Mouse (Mus musculus): ENCODE results near the gene Zranb3.

- TF ChIP-seq CTCF (IDR thresholded peaks at IDR 0.05; ENCODE audit: insufficient read depth, low read length) (no peak), POLR2A (IDR thresholded peaks at IDR 0.05; ENCODE audit: borderline replicate concordance, extremely low read depth, low read depth, low read length) (no peak)
Observed at GRCm38 (mm10) chr1:127993892-127994291, 109.0 kb downstream of the Zranb3 start.
